Mouse (Mus musculus): ENCODE data around the gene Cuta. TPM values are rescaled to one million over a fixed set of nuclear protein-coding genes. Genes with fewer than 3 reads are reported as not detected.

Cuta gene
- polyA plus RNA-seq, 1 experiment from 2014 or later, result 147 TPM

DNA sequence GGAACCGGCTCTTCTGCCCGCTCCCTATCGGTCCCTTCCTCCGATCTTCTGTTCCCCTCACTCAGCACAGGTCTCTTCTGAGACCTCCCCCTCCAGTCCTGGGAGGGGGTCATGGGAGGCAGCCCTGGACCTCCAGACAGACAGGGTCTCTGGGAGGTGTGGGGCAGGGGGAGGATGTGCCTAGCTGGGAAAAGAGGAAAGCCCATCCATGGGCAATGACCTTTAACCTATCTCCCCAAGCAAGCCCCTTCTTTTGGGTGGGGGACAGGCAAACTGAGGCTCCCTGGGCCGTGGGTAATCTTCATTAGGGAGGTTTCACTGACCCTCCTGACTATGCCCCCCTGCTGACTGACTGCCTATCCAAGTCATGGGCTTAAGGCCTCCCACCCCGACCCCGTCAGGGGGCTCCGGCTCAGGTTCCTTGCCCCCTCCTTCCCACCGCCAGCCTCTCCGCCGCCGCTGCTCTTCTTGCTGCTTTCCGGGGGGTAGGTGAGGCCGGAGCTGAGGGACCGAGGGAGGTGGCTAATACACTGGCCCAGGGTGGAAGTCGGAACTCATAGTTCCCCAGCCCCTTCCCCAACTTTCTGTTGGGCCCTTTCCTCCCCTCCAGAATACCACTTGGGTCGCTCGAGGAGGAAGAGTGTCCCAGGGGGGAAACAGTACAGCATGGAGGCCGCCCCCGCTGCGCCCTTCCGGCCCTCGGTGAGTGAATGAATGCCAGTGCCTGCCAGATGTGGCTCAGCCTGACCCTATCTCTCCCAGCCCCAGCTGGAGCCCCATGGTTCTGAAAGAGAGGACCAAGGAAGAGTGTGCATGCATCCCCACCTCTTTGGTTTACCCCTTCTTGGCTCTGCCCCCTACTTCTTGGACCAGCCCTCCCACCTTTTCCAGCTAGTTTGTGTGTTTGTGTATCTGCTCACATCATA, 12.8 kb upstream of the Cuta start:
- Histone ChIP-seq H3K9ac (peak overlapping the region; percentile 94), H3K4me1 (replicated peaks) (peaks cover 68% of the 10 kb centered on the region), H3K4me2 (peak overlapping the region; percentile 90), H3K9me3 (no peaks in the 10 kb centered on the region), H3K4me3 (peak overlapping the region; percentile 43), H3K27ac (replicated peaks) (peak overlapping the region; percentile 75), H3K36me3 (peaks cover 28% of the 10 kb centered on the region), H3K27me3 (no peaks in the 10 kb centered on the region)
- peak; percentile 41 for ATAC-seq (ENCODE audit: low read depth)
- WGBS, result 4% methylated on average over 23 of the region's 23 CpGs

DNA sequence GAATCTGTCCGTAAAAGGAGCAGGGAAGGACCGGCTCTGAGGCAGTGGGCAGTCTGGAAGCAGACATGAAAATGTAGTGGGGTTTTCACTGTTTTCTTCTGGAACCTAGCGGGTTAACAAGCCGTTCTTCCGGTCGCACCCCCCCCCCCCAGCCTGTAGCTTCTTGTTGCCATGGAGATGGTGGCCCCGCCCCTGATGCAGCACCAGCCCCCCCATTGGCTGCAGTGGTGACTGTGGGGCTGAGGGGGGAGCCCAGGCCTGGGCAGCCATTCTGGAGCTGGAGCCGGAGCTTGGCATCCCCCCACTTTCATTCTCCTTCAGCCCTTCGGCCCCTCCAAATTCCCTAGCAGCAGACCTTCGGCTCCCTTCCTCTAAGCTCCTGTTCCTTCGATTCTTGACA, 12.0 kb upstream of the Cuta start:
- ATAC-seq (ENCODE audit: low read depth), result peak; percentile 63
- H3K4me1 ChIP-seq (replicated peaks), result peaks cover 76% of the 10 kb centered on the region
- H3K9ac ChIP-seq, result peak overlapping the region; percentile 94
- H3K27ac ChIP-seq (replicated peaks), result peak overlapping the region; percentile 75
- no peaks in the 10 kb centered on the region for H3K9me3 ChIP-seq
- peak overlapping the region; percentile 90 for H3K4me2 ChIP-seq
- WGBS, result 2% methylated on average over 10 of the region's 11 CpGs
- peak overlapping the region; percentile 43 for H3K4me3 ChIP-seq
- peaks cover 20% of the 10 kb centered on the region for H3K36me3 ChIP-seq
- no peaks in the 10 kb centered on the region for H3K27me3 ChIP-seq

DNA sequence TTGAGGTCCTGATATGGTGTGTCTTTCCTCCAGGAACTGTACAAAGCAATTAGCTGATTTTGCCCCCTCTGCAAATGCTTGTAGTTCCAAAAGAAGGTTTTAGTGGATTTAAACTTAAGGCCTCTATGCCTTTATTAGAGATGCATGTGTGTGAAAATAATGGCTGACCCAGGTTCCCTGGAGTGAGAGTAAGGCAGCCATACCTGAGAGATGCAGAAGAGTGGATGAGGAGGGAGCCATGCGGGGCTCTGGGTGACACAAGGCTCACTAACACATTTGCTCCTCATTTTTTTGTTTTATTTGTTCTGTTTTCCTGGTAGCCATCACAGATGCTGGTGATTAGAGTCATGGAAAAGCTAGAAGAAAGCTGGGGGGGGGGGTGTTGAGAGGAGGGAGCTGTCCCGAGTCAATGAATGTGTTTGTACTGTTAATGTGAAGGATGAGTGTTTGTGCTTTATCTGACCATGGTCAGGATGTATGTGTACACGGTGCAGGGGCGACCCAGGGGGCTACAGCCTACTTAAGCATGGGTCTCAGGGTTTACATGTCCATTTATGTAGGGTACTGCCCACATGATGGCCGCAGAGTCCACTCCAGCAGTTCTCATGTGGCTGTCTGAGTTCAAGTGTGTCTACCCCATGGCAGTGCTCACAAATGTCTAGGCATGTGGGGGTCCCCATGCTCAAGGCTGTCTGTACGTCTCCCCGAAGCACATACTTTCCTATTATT, 11.4 kb upstream of the Cuta start:
- H3K9ac ChIP-seq, result peak overlapping the region; percentile 94
- WGBS, result 37% methylated on average over 7 of the region's 7 CpGs
- H3K4me2 ChIP-seq, result peak overlapping the region; percentile 90

DNA sequence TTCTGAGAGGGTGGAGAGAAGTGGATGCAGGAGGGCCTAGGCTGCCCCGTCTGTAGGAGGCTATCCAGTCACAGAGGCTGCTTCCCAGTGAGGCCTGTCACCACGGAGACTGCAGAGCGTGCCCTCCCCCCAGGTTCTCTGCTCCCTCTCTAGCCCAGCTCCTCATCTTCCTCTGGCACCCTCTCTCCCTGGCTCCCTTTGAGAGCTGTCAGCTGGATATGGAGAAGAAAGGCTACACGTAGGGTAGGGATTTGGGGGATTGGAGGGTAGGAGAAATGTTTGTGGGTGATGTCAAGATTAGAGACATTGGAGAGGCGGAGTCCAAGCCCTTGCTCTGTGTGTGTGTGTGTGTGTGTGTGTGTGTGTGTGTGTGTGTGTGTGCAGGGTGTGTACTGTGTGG, 10.5 kb upstream of the Cuta start:
- 36% methylated on average over 5 of the region's 5 CpGs for WGBS
- H3K4me2 ChIP-seq, result peak overlapping the region; percentile 90
- peak overlapping the region; percentile 94 for H3K9ac ChIP-seq
- no peak for ATAC-seq (ENCODE audit: low read depth)
- peak overlapping the region; percentile 91 for H3K27ac ChIP-seq (replicated peaks)
- peaks cover 88% of the 10 kb centered on the region for H3K4me1 ChIP-seq (replicated peaks)
- H3K36me3 ChIP-seq, result peaks cover 5% of the 10 kb centered on the region
- H3K4me3 ChIP-seq, result peak overlapping the region; percentile 70
- H3K9me3 ChIP-seq, result no peaks in the 10 kb centered on the region
- H3K27me3 ChIP-seq, result no peaks in the 10 kb centered on the region

More for the DNA sequence above, 11.4 kb upstream of the Cuta start:
- Histone ChIP-seq H3K27me3 (no peaks in the 10 kb centered on the region), H3K36me3 (peaks cover 13% of the 10 kb centered on the region), H3K9me3 (no peaks in the 10 kb centered on the region), H3K4me3 (peak overlapping the region; percentile 43), H3K4me1 (replicated peaks) (peaks cover 83% of the 10 kb centered on the region), H3K27ac (replicated peaks) (peak overlapping the region; percentile 75)
- ATAC-seq (ENCODE audit: low read depth), result 0 out of 2 replicates have a peak, but pooled peaks have one; percentile 0

DNA sequence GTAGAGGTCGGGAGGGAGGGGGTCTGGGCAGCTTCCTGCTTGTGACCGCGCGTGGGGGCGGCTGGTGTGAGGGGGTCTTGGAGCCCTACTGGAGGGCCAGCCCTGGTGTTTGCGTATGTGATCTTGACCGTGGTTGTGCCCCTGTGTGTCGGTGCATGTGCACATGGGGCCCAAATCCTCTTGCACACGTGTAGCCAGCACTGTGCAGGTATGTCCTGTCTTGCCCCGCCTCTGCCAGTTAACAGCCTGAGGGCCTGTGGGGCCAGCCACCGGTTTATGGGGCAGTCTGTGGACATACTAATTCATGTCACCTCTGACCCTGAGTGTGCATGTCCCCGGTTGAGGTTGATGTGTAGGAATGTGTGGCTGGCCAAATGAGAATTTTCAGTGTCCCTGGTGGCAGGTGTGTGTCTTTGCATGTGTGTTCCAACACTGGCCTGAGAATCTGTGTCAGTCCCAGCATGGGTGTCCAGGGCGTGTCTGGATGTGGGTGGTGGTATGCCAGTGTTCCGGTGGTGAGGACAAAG, 9.7 kb upstream of the Cuta start:
- Histone ChIP-seq H3K4me1 (replicated peaks) (peaks cover 83% of the 10 kb centered on the region), H3K4me3 (peak overlapping the region; percentile 70), H3K27ac (replicated peaks) (peak overlapping the region; percentile 91), H3K27me3 (no peaks in the 10 kb centered on the region), H3K9ac (peak overlapping the region; percentile 94), H3K4me2 (peak overlapping the region; percentile 90), H3K36me3 (no peaks in the 10 kb centered on the region), H3K9me3 (no peaks in the 10 kb centered on the region)
- peak; percentile 37 for ATAC-seq (ENCODE audit: low read depth)
- whole genome bisulfite sequencing, result 12% methylated on average over 9 of the region's 14 CpGs

DNA sequence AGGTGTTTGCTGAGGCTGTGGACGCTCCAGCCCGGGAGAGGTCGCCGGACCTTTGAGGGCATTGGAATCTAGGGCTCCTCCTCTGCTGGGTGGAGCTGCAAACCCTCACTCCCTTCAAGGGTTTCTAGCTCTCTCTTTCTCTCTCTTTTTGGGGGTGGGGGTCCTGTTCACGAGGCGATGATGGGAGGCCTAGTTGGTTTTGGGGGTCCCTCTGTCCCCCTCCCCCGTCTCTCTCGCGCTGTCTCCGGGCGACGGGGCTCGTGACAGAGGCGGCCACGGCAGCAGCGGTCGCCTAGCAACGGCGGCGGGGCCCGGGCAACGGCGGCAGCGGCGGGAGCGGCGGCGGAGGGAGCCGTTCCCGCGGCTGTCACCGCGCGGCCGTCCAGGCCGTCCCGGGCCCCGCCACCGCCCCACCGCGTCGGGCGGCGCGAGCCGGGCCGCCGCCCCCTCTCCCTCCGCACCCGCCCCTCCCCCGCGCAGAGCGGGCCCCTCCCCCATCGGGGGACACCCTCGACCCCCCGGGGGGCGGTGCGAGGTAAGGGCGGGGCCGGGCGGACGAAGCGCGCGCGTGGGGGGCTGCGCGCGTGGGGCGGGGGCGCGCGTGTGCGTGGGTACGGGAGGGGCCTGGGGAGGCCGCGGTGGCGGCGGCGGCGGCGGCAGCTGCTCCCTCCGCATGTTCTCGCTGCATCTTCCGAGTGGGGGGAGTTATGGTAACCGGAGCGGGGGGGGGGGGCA, 9.1 kb upstream of the Cuta start:
- WGBS, result under 1% methylated on average over 33 of the region's 87 CpGs
- no peak for ATAC-seq (ENCODE audit: low read depth)
- Histone ChIP-seq H3K9ac (peak overlapping the region; percentile 94), H3K4me3 (peak overlapping the region; percentile 70), H3K4me2 (peak overlapping the region; percentile 90), H3K4me1 (replicated peaks) (peaks cover 82% of the 10 kb centered on the region), H3K27ac (replicated peaks) (peak overlapping the region; percentile 91), H3K9me3 (no peaks in the 10 kb centered on the region), H3K27me3 (no peaks in the 10 kb centered on the region), H3K36me3 (no peaks in the 10 kb centered on the region)

DNA sequence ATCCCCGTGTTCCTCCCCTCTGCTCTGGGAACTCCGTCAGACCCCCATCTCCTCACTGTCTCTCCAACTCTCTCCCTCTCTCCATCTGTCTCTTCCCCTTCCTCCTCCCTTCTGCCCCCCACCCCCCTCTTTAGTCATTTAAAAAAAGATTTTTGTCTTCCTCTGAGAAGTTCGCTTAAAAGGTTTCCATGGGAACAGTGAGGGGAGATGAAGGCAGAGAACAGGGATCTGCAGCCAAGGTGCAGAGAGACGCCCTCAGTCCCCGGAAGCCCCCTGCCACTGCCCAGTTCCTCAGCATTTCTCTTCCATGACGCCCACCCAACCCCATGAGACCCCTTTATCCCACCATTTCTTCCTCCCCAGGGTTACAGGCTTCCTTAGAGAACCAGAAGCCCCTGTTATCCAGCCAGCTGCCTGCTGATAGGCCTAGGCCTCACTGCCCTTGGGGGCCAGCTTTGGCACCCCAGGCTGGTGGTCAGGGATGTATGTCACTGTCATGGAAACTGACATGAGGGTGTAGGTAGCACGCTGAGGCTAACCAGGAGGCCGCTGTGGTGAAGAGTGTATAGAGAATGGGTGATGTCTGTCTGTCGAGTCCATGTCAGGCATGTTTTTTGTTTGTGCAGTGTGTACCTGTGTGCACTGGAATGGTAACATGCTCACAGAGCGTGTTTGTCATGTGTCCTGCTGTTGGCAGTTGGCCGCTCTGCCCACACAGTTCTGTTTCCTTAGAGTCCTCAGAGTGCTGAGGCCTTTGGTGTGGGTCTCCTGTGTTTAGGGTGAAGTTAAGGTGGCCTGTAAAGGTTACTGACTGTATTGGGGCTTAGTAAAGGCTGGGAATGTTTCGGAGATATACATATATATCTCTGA, 8.1 kb upstream of the Cuta start:
- Histone ChIP-seq H3K4me2 (peak overlapping the region; percentile 71), H3K4me1 (replicated peaks) (peaks cover 81% of the 10 kb centered on the region), H3K9me3 (no peaks in the 10 kb centered on the region), H3K27me3 (no peaks in the 10 kb centered on the region), H3K9ac (peak overlapping the region; percentile 79), H3K27ac (replicated peaks) (peak overlapping the region; percentile 71), H3K36me3 (no peaks in the 10 kb centered on the region), H3K4me3 (peak overlapping the region; percentile 41)
- WGBS, result 26% methylated on average over 12 of the region's 12 CpGs
- ATAC-seq (ENCODE audit: low read depth), result no peak

DNA sequence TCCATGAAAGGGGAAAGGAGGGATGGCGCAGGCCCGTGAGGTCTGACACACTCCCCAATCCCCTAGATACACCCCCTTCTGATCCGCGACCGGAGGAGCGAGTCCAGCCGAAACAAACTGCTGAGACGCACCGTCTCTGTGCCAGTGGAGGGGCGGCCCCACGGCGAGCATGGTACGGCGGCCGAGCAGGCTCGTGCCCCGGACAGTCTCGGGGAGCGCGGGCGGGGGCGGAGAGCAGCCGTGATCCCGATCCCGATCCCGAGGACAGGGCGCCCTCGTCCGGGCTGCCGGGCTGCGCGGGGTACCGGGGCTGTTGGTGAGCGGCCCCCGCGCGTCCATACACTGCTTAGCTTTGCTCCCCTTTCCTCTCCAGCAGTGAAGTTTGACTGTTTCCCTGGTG, 7.2 kb upstream of the Cuta start:
- Histone ChIP-seq H3K27me3 (no peaks in the 10 kb centered on the region), H3K36me3 (no peaks in the 10 kb centered on the region), H3K27ac (replicated peaks) (peak overlapping the region; percentile 71), H3K4me1 (replicated peaks) (peaks cover 81% of the 10 kb centered on the region), H3K9me3 (no peaks in the 10 kb centered on the region), H3K4me3 (peak overlapping the region; percentile 41), H3K9ac (peak overlapping the region; percentile 79), H3K4me2 (peak overlapping the region; percentile 71)
- ATAC-seq (ENCODE audit: low read depth), result no peak
- WGBS, result 2% methylated on average over 36 of the region's 37 CpGs

DNA sequence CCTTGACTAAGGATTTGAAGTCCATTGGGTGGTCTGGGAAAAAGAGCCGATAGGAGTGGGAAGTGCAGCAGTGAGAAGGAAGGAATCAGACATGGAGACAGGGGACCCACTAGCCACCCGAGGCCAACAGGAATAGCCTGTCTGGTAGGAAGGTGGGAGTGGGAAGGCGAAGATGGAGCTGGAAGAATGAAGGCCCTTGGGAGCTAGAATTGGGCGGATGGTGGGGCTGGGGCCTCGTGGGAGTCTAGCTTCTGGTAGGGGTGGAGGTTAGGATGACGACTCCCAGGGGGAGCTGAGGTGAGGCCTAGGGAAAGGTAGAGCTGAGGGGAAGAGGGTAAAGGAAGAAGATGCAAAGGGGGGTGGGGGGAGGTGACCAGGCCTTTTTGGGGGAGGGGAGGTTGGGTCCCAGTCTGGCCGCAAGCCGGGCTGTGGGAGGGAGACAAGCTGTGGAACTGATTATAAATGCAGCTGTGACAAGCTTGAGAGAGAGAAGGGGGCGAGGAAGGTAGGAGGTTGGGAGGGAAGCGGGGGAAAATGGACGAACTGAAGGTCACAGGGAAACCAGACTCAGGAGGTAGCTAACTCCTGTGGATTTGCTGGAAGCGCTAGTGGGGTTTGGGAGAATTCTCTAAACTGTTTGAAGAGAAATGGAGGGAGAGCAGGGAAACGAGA, 6.6 kb upstream of the Cuta start:
- Histone ChIP-seq H3K9ac (peak overlapping the region; percentile 79), H3K9me3 (no peaks in the 10 kb centered on the region), H3K27ac (replicated peaks) (peak overlapping the region; percentile 71), H3K36me3 (no peaks in the 10 kb centered on the region), H3K27me3 (no peaks in the 10 kb centered on the region), H3K4me1 (replicated peaks) (peaks cover 77% of the 10 kb centered on the region), H3K4me2 (peak overlapping the region; percentile 71), H3K4me3 (peak overlapping the region; percentile 41)
- no peak for ATAC-seq (ENCODE audit: low read depth)
- WGBS, result 23% methylated on average over 13 of the region's 13 CpGs

DNA sequence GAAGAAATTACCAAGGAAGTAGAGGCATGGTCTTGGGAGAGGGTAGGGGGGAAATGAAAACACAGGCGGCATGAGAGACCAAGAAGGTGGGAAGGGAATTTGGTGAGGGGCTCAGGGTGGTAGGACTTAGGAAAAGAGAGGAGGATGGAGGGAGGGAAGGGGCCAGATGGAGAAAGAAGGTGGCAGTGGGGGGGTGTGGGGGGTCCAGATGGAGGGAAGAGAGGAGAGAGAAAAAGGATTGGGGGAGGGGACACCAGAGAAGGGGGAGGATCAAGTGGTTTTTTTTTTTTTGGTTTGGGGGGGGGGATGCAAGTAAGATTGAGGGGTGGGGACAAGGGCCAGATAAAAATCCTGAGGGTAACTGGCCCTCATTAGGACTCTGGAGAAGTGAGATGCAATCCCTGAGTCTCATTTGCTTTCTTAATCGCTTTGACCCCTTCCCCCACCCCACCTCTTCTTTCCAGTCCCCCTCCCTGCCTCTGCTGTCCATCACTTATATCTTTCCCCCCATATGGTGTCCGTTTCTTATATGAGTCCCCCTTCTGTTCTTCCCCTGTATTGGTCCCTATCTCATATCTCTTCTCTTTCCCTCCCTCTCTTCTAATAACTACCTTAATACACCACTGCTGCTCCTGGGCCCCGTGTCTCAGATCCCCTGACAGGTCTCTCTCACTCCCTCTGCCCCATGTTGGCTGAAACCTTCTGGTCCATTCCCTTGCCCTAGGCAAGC, 2.6 kb upstream of the Cuta start:
- H3K4me1 ChIP-seq (replicated peaks), result peaks cover 79% of the 10 kb centered on the region
- peak overlapping the region; percentile 83 for H3K4me2 ChIP-seq
- H3K27ac ChIP-seq (replicated peaks), result peak overlapping the region; percentile 97
- H3K9ac ChIP-seq, result peak overlapping the region; percentile 91
- no peaks in the 10 kb centered on the region for H3K9me3 ChIP-seq
- ATAC-seq (ENCODE audit: low read depth), result no peak
- 16% methylated on average over 4 of the region's 4 CpGs for WGBS
- H3K36me3 ChIP-seq, result peaks cover 5% of the 10 kb centered on the region
- peak overlapping the region; percentile 51 for H3K4me3 ChIP-seq
- no peaks in the 10 kb centered on the region for H3K27me3 ChIP-seq
